18 mouse cellular contexts compared by ENCODE assay signal in genomic region chr16:26966830-26967229, GRCm38 (mm10). TPM values are rescaled to one million over a fixed set of nuclear protein-coding genes. Genes with fewer than 3 reads are reported as not detected.
DNase-seq lines count a peak whose midpoint lies in the region; ATAC-seq and TF ChIP-seq lines count a peak whose summit lies in the region.
"Had no signal": no experiment of that assay in that cellular context is flagged by ENCODE, and none has a peak within 500 bp of the region (broad histone marks: within the 10 kb centered on the region; RNA-seq: fewer than 3 reads in every experiment).

No protein-coding gene starts in this region.

- H3K9ac ChIP-seq in lung, embryonic 15.5 days: no peak overlapping the region
- no peak overlapping the region for H3K9ac ChIP-seq in intestine, embryonic 15.5 days
- H3K9ac ChIP-seq: embryonic facial prominence, embryonic 12.5 days; forebrain, embryonic 15.5 days had no signal

- H3K9me3 ChIP-seq in lung, embryonic 15.5 days: no peaks in the 10 kb centered on the region
- H3K9me3 ChIP-seq in intestine, embryonic 15.5 days: no peaks in the 10 kb centered on the region
- H3K9me3 ChIP-seq: embryonic facial prominence, embryonic 12.5 days; forebrain, embryonic 15.5 days; heart, embryonic 10.5 days had no signal

- no peaks in the 10 kb centered on the region for H3K4me1 ChIP-seq in kidney, adult 2 months (ENCODE audit: control insufficient read depth, insufficient read depth, low read length)
- 0 out of 2 replicates have a peak, but pooled peaks cover 3% of the 10 kb centered on the region for H3K4me1 ChIP-seq in lung, embryonic 15.5 days
- 0 out of 2 replicates have a peak, but pooled peaks cover 6% of the 10 kb centered on the region for H3K4me1 ChIP-seq in intestine, embryonic 15.5 days (replicated peaks)

- H3K27ac ChIP-seq in kidney, adult 2 months (ENCODE audit: insufficient read depth, low read depth, low read length): no peak overlapping the region
- H3K27ac ChIP-seq in lung, embryonic 15.5 days: 0 out of 2 replicates have a peak overlapping the region, but pooled peaks have one; percentile 33
- no peak overlapping the region for H3K27ac ChIP-seq in intestine, embryonic 15.5 days
- H3K27ac ChIP-seq: embryonic facial prominence, embryonic 12.5 days; forebrain, embryonic 15.5 days; heart, embryonic 10.5 days had no signal

- no peak for ATAC-seq in lung, embryonic 15.5 days (ENCODE audit: borderline replicate concordance, extremely low read depth, low FRiP score, low TSS enrichment)
- ATAC-seq in intestine, embryonic 15.5 days: no peak
- ATAC-seq: forebrain, embryonic 15.5 days had no signal

- peak; percentile 56 for DNase-seq in kidney, adult 2 months
- DNase-seq in kidney, adult 18-20 months: no peak
- DNase-seq in lung, postnatal 14 days: no peak
- peak; percentile 14 for DNase-seq in kidney, postnatal 14 days
- DNase-seq in cerebellum, adult 11 months: no peak
- DNase-seq: adrenal gland, postnatal 10 days; cerebellum, adult 11-12 months; cerebellum, adult 9-10 months; cerebellum, postnatal 25 days; gastrocnemius, postnatal 10 days; heart, postnatal 4 days had no signal

- WGBS in kidney, adult 2 months: 30% methylated on average over 2 of the region's 2 CpGs
- WGBS in lung, embryonic 15.5 days: 65% methylated on average over 2 of the region's 2 CpGs
- WGBS in intestine, embryonic 15.5 days: 74% methylated on average over 2 of the region's 2 CpGs

- TF ChIP-seq CTCF in kidney, adult 2 months (conservative IDR thresholded peaks at IDR 0.05; ENCODE audit: insufficient read depth, insufficient read length, low read depth, low read length): no peak

- H3K4me3 ChIP-seq in kidney, adult 2 months (ENCODE audit: insufficient read depth, low read depth, low read length): no peak overlapping the region
- H3K4me3 ChIP-seq in lung, embryonic 15.5 days: no peak overlapping the region
- no peak overlapping the region for H3K4me3 ChIP-seq in intestine, embryonic 15.5 days (replicated peaks)
- H3K4me3 ChIP-seq: embryonic facial prominence, embryonic 12.5 days; forebrain, embryonic 15.5 days had no signal

- H3K36me3 ChIP-seq in kidney, adult 2 months (ENCODE audit: control insufficient read depth, insufficient read depth, low read length): no peaks in the 10 kb centered on the region
- no peaks in the 10 kb centered on the region for H3K36me3 ChIP-seq in lung, embryonic 15.5 days
- no peaks in the 10 kb centered on the region for H3K36me3 ChIP-seq in intestine, embryonic 15.5 days
- H3K36me3 ChIP-seq: embryonic facial prominence, embryonic 12.5 days; forebrain, embryonic 15.5 days; heart, embryonic 10.5 days had no signal

- TF ChIP-seq POLR2A in kidney, adult 2 months (IDR thresholded peaks at IDR 0.05; ENCODE audit: low read depth, low read length): no peak

- no peaks in the 10 kb centered on the region; the same call in 1 of the 2 replicates for H3K27me3 ChIP-seq in kidney, adult 2 months (replicated peaks; ENCODE audit: control insufficient read depth, insufficient read depth, low read length)
- H3K27me3 ChIP-seq in lung, embryonic 15.5 days: peaks cover 4% of the 10 kb centered on the region; the same call in 1 of the 2 replicates
- peaks cover 6% of the 10 kb centered on the region; the same call in 1 of the 2 replicates for H3K27me3 ChIP-seq in intestine, embryonic 15.5 days (replicated peaks)
- H3K27me3 ChIP-seq: forebrain, embryonic 15.5 days had no signal

- no peak overlapping the region for H3K4me2 ChIP-seq in lung, embryonic 15.5 days
- H3K4me2 ChIP-seq in intestine, embryonic 15.5 days (replicated peaks): no peak overlapping the region
- H3K4me2 ChIP-seq: embryonic facial prominence, embryonic 12.5 days; forebrain, embryonic 15.5 days had no signal

RNA-seq across cellular contexts. Expression of gene Gmnc, which starts 24.6 kb away (rescaled TPM):
- polyA plus RNA-seq in kidney, adult 2 months (2012; rRNA removed): 0.05 and 0.09 TPM in 2 replicates
- 0.44 and 0.77 TPM in 2 replicates for polyA plus RNA-seq in lung, embryonic 15.5 days (2015; fragmentation: Nextera tagmentation; extraction: Ambion mirVana)
- 0.04 TPM in 1 of 2 replicates, not detected in the other for polyA plus RNA-seq in intestine, embryonic 15.5 days (2015; fragmentation: Nextera tagmentation; extraction: Ambion mirVana)
- polyA plus RNA-seq: C2C12; heart, embryonic 10.5 days; heart, embryonic 14.5 days had no signal

Comparison
In these comparisons a context has a peak if more than half of its experiments do, and no peak if none do; other contexts are left out.
1. DNase-seq: peak in kidney, adult 2 months (single experiment) and kidney, postnatal 14 days (single experiment); none in kidney, adult 18-20 months (single experiment), lung, postnatal 14 days (single experiment) and cerebellum, adult 11 months (single experiment).